Mouse (Mus musculus): ENCODE data around the gene Ugt1a7c. TPM values are rescaled to one million over a fixed set of nuclear protein-coding genes. Genes with fewer than 3 reads are reported as not detected.
A peak's percentile ranks its signal among the peaks of the same experiment; 100 is the strongest.

Ugt1a7c gene
- polyA plus RNA-seq, 1 experiment from 2014 or later, result 82.7 TPM

DNA sequence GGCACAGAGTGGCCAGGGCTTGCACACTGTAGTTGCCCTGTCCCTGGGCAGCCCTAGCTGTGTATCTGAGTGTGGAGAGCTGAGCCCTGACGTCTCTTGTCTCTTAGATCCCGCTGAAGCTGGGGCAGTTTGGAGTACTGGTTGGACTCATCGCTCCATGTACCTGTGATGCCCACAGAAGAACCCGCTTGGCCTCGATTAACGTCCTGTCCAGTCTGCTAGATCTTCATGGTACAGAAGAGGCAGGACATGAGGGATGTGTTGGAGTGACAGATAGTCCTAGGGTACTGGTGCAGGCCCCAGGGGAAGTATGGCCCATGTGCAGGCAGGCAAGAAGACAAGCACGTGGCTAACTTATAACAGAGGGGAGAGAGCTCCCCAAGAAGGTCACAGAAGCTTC, 154.7 kb downstream of the Ugt1a7c start:
- 76% methylated on average over 7 of the region's 7 CpGs for WGBS
- no peak overlapping the region for H3K27ac ChIP-seq (ENCODE audit: low read length)
- no peaks in the 10 kb centered on the region for H3K27me3 ChIP-seq (replicated peaks; ENCODE audit: control insufficient read depth, insufficient read depth, low read length)
- peaks cover 38% of the 10 kb centered on the region for H3K9me3 ChIP-seq (ENCODE audit: control insufficient read depth, low read length)
- H3K9ac ChIP-seq (ENCODE audit: low read depth, low read length), result no peak overlapping the region
- H3K4me3 ChIP-seq (ENCODE audit: low read length), result no peak overlapping the region
- H3K4me2 ChIP-seq (ENCODE audit: low read depth, low read length), result no peak overlapping the region
- ATAC-seq, result no peak
- no peaks in the 10 kb centered on the region for H3K4me1 ChIP-seq (ENCODE audit: control insufficient read depth, insufficient read depth, low read length)
- no peaks in the 10 kb centered on the region for H3K36me3 ChIP-seq (ENCODE audit: control insufficient read depth, insufficient read depth, low read length)

DNA sequence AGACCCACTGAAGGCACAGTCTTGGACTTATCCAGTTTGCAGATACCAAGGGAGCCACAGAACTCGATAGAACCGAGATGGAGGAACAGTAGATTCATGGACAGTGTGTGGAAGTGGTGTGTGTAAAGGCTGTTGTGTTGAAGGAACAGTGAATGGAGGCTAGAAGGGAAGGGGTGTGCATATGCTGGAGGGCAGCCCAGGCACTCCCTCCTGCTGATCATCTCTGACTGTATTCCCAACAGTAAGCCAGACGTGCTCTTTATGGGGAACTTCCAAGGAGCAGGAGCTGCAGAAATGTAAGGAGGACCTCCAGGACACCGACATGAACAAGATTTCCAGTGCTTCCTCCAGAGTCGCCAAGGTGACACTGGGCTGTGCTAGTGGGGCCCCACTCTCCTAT, 155.2 kb downstream of the Ugt1a7c start:
- H3K9me3 ChIP-seq (ENCODE audit: control insufficient read depth, low read length), result peaks cover 34% of the 10 kb centered on the region
- H3K4me2 ChIP-seq (ENCODE audit: low read depth, low read length), result no peak overlapping the region
- no peak overlapping the region for H3K27ac ChIP-seq (ENCODE audit: low read length)
- H3K9ac ChIP-seq (ENCODE audit: low read depth, low read length), result no peak overlapping the region
- no peaks in the 10 kb centered on the region for H3K36me3 ChIP-seq (ENCODE audit: control insufficient read depth, insufficient read depth, low read length)
- WGBS, result 79% methylated on average over 5 of the region's 5 CpGs
- H3K27me3 ChIP-seq (replicated peaks; ENCODE audit: control insufficient read depth, insufficient read depth, low read length), result no peaks in the 10 kb centered on the region
- H3K4me3 ChIP-seq (ENCODE audit: low read length), result no peak overlapping the region
- no peaks in the 10 kb centered on the region for H3K4me1 ChIP-seq (ENCODE audit: control insufficient read depth, insufficient read depth, low read length)
- ATAC-seq, result no peak

DNA sequence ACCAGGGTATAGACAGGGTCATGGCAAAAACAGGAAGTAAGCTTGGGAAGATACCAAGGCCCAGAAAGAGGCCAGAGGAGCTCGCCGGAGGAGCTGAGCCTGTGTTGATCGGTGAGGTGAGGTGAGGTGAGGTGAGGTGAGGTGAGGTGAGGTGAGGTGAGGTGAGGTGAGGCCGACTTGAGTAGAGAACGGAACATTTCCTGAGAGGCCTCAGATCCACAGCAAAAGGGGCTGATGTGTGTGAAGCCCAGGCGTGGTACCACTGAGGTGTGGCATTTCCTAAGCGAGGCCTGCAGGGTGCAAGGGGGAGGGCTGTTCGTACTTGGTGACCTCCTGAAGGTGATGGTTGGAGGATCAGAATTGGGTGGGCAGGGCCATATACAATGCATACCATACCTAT, 158.2 kb downstream of the Ugt1a7c start:
- Histone ChIP-seq H3K4me2 (ENCODE audit: low read depth, low read length) (no peak overlapping the region), H3K27ac (ENCODE audit: low read length) (no peak overlapping the region), H3K4me1 (ENCODE audit: control insufficient read depth, insufficient read depth, low read length) (no peaks in the 10 kb centered on the region), H3K9me3 (ENCODE audit: control insufficient read depth, low read length) (peaks cover 35% of the 10 kb centered on the region), H3K36me3 (ENCODE audit: control insufficient read depth, insufficient read depth, low read length) (no peaks in the 10 kb centered on the region), H3K27me3 (replicated peaks; ENCODE audit: control insufficient read depth, insufficient read depth, low read length) (no peaks in the 10 kb centered on the region), H3K4me3 (ENCODE audit: low read length) (no peak overlapping the region), H3K9ac (ENCODE audit: low read depth, low read length) (no peak overlapping the region)
- ATAC-seq, result peak; percentile 22
- WGBS, result 73% methylated on average over 8 of the region's 8 CpGs

DNA sequence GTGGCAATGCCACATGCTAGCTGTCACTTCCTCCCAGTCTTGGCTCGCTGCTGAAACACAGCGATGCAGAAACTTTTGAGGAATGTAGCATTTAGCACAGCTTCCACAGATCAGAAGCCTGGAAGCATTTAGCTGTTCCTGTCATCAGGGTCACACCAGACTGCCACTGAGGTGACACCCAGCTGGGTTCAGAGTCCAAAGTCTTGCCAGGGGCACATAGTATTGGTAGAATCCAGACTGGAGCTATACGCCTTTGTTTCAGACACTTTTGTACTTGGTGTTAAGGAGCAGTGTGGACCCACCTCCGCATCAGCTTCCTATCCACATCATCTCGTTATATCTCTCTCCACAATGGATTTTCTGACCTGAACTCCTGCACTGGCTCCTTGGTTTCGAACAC, 158.7 kb downstream of the Ugt1a7c start:
- no peak overlapping the region for H3K4me2 ChIP-seq (ENCODE audit: low read depth, low read length)
- H3K4me3 ChIP-seq (ENCODE audit: low read length), result no peak overlapping the region
- ATAC-seq, result peak; percentile 52
- no peak overlapping the region for H3K9ac ChIP-seq (ENCODE audit: low read depth, low read length)
- peaks cover 34% of the 10 kb centered on the region for H3K9me3 ChIP-seq (ENCODE audit: control insufficient read depth, low read length)
- H3K27ac ChIP-seq (ENCODE audit: low read length), result no peak overlapping the region
- H3K27me3 ChIP-seq (replicated peaks; ENCODE audit: control insufficient read depth, insufficient read depth, low read length), result no peaks in the 10 kb centered on the region
- no peaks in the 10 kb centered on the region for H3K4me1 ChIP-seq (ENCODE audit: control insufficient read depth, insufficient read depth, low read length)
- WGBS, result 71% methylated on average over 6 of the region's 6 CpGs
- no peaks in the 10 kb centered on the region for H3K36me3 ChIP-seq (ENCODE audit: control insufficient read depth, insufficient read depth, low read length)

DNA sequence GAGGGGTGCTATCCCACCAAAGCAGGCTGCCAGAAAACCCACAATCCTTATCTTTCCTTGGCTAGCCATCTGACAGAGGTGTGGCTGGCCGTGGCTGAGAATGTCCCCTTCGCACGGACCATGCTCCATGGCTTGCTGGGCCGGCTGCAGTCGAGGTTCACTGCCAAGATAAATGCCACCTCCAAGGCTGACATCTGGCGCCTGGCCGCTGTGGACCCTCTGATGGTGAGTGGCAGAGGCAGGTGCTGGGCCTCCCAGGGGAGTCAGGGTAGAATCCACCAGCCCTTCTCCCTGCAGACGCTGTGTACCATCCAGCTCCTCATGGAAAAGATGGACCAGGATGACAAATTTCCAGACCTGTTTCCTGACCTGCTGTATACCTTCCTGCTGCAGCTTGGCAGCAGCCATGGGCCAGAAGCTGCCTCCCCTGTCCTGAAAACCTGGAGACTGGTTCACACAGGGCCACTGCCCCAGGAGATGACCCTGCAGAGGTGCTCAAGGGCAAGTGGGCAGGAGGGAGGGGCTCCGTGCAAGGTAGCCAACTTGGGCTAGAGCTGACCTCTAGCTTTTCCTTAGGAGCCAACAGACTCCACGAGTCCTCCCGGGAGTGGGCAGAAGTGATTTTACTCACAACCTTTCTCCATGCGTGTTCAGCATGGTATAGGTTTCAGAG, 160.1 kb downstream of the Ugt1a7c start:
- ATAC-seq, result no peak
- Histone ChIP-seq H3K4me2 (ENCODE audit: low read depth, low read length) (no peak overlapping the region), H3K27ac (ENCODE audit: low read length) (no peak overlapping the region), H3K4me3 (ENCODE audit: low read length) (no peak overlapping the region), H3K4me1 (ENCODE audit: control insufficient read depth, insufficient read depth, low read length) (0 out of 2 replicates have a peak, but pooled peaks cover 2% of the 10 kb centered on the region), H3K27me3 (replicated peaks; ENCODE audit: control insufficient read depth, insufficient read depth, low read length) (no peaks in the 10 kb centered on the region), H3K36me3 (ENCODE audit: control insufficient read depth, insufficient read depth, low read length) (no peaks in the 10 kb centered on the region), H3K9me3 (ENCODE audit: control insufficient read depth, low read length) (peaks cover 21% of the 10 kb centered on the region), H3K9ac (ENCODE audit: low read depth, low read length) (no peak overlapping the region)
- 86% methylated on average over 12 of the region's 12 CpGs for WGBS

DNA sequence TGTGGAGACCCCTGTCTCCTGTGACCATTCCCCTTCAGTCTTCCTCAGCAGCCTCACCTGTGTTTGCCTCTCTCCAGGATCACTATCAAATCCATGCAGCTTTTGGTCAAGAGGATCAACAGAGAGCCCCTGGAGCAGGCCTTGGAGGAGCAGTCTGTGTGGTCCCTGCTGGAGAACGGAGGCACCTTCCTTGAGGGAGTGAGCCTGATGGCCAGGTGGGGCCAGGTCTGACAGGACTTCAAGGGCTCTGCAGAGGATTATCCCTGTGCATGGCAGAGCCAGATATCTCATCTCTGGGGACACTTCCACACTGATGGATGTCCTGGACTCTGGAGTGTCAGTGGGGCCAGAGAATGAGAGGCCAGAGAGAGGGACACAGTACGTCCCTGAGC, 160.6 kb downstream of the Ugt1a7c start:
- Histone ChIP-seq H3K36me3 (ENCODE audit: control insufficient read depth, insufficient read depth, low read length) (peaks cover under 1% of the 10 kb centered on the region; the same call in 1 of the 2 replicates), H3K9ac (ENCODE audit: low read depth, low read length) (no peak overlapping the region), H3K4me1 (ENCODE audit: control insufficient read depth, insufficient read depth, low read length) (0 out of 2 replicates have a peak, but pooled peaks cover 5% of the 10 kb centered on the region), H3K4me2 (ENCODE audit: low read depth, low read length) (no peak overlapping the region), H3K4me3 (ENCODE audit: low read length) (no peak overlapping the region), H3K27me3 (replicated peaks; ENCODE audit: control insufficient read depth, insufficient read depth, low read length) (no peaks in the 10 kb centered on the region), H3K27ac (ENCODE audit: low read length) (no peak overlapping the region), H3K9me3 (ENCODE audit: control insufficient read depth, low read length) (peaks cover 16% of the 10 kb centered on the region; the same call in 1 of the 2 replicates)
- ATAC-seq, result no peak
- WGBS, result 58% methylated on average over 2 of the region's 2 CpGs

DNA sequence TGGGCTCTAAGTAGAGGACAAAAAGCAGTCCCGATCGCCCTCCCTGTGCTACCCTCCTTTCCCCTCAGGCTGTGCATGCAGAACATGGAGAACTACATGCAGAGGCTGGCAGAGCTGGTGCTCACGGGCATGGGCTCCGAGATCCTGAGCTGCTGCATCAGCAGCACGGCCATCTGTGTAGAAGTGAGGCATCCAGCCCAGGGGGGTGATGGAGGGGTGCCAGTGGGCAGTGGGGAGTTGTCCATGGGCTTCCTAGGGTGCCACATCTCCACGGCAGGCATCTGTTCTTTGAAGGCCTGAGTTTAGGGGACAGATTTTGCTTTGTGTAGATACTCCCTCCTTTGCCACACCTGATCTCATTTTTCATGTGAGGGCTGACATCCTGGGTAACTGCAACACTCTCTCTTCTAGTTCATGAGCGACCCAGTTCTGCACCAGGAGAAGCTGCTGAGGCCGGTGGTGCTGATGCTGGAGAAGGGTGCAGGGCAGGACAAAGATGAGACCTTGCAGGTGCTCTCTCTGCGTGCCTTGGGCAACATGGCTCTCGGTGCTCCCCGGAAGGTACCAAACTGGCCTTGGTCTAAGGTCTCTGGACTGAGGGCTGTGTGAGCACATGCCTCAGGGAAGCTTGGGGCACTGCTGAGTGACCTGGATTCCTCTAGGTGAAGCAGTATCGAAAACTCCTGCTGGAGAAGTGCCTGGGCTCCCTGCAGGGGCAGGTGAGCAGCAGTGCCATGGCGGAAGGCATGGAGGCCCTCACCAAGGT, 161.3 kb downstream of the Ugt1a7c start:
- WGBS, result 79% methylated on average over 13 of the region's 13 CpGs

DNA sequence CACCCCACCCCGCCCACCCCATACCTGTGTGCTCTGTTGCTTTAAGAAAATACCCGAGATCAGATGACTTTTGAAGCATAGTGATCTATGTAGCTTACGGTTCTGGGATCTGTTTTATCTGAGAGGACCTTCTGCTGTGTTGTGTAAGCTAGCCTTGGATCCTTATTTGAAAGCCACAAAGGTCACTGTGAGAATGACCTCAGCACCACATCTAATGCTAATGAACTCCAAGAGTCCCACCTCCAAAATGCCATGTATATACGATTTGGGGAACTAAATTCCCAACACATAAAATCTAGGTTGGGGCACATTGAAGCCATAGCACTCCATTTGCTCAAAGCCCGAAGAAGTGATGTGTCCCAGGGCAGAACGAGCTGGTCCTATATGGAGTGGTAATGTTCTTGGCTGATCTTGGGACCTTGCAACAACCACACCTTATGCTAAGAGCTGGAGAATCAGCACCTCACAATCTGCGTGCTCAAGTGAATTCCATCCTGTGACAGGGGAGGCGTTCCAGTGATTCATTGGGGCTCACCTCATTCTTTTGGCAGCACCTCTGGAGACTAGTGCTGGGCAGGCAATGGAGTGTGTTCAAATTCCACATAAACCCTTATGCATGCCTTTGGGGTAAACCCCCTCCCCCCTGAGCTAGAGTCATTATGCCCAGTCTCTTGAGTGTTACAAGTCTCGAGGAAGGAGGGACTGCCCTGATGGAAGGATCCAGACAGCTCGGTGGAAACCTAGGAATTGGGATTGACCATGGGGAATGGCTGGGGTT, 162.2 kb downstream of the Ugt1a7c start:
- no peak for ATAC-seq
- Histone ChIP-seq H3K4me2 (ENCODE audit: low read depth, low read length) (no peak overlapping the region), H3K36me3 (ENCODE audit: control insufficient read depth, insufficient read depth, low read length) (peaks cover 15% of the 10 kb centered on the region), H3K27me3 (replicated peaks; ENCODE audit: control insufficient read depth, insufficient read depth, low read length) (no peaks in the 10 kb centered on the region), H3K27ac (ENCODE audit: low read length) (no peak overlapping the region), H3K9me3 (ENCODE audit: control insufficient read depth, low read length) (peaks cover 10% of the 10 kb centered on the region; the same call in 1 of the 2 replicates), H3K4me1 (ENCODE audit: control insufficient read depth, insufficient read depth, low read length) (0 out of 2 replicates have a peak, but pooled peaks cover 5% of the 10 kb centered on the region), H3K4me3 (ENCODE audit: low read length) (no peak overlapping the region), H3K9ac (ENCODE audit: low read depth, low read length) (no peak overlapping the region)
- WGBS, result 77% methylated on average over 10 of the region's 10 CpGs

More for the DNA sequence above, 161.3 kb downstream of the Ugt1a7c start:
- 0 out of 2 replicates have a peak, but pooled peaks cover 5% of the 10 kb centered on the region for H3K4me1 ChIP-seq (ENCODE audit: control insufficient read depth, insufficient read depth, low read length)
- H3K9ac ChIP-seq (ENCODE audit: low read depth, low read length), result no peak overlapping the region
- peaks cover 10% of the 10 kb centered on the region; the same call in 1 of the 2 replicates for H3K9me3 ChIP-seq (ENCODE audit: control insufficient read depth, low read length)
- H3K27ac ChIP-seq (ENCODE audit: low read length), result no peak overlapping the region
- no peak overlapping the region for H3K4me3 ChIP-seq (ENCODE audit: low read length)
- no peak overlapping the region for H3K4me2 ChIP-seq (ENCODE audit: low read depth, low read length)
- peaks cover 6% of the 10 kb centered on the region for H3K36me3 ChIP-seq (ENCODE audit: control insufficient read depth, insufficient read depth, low read length)
- ATAC-seq, result no peak
- H3K27me3 ChIP-seq (replicated peaks; ENCODE audit: control insufficient read depth, insufficient read depth, low read length), result no peaks in the 10 kb centered on the region

DNA sequence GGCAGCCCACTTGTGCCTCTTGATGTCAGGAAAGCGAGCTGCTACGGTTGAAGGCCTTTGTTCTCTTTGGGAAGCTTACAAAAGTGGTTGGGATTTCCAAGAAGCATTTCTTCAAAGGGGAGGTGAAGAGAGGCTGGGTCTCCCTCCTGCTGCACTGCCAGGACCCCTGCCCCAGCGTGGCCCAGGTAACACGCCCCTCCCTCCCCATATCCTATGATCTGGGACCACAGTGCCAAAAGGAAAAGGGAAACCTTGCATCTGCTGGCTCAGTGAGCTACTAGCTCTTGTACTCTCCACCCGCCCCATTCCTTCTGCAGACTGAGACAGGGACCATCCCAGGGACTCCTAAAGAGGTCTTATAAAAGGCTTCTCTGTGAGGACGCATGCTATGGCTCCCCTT, 162.8 kb downstream of the Ugt1a7c start:
- no peak for ATAC-seq
- no peak overlapping the region for H3K9ac ChIP-seq (ENCODE audit: low read depth, low read length)
- no peak overlapping the region for H3K4me3 ChIP-seq (ENCODE audit: low read length)
- H3K9me3 ChIP-seq (ENCODE audit: control insufficient read depth, low read length), result peaks cover 10% of the 10 kb centered on the region; the same call in 1 of the 2 replicates
- peaks cover 20% of the 10 kb centered on the region for H3K36me3 ChIP-seq (ENCODE audit: control insufficient read depth, insufficient read depth, low read length)
- WGBS, result 82% methylated on average over 6 of the region's 6 CpGs
- H3K27ac ChIP-seq (ENCODE audit: low read length), result no peak overlapping the region
- H3K4me2 ChIP-seq (ENCODE audit: low read depth, low read length), result no peak overlapping the region
- no peaks in the 10 kb centered on the region for H3K27me3 ChIP-seq (replicated peaks; ENCODE audit: control insufficient read depth, insufficient read depth, low read length)
- H3K4me1 ChIP-seq (ENCODE audit: control insufficient read depth, insufficient read depth, low read length), result 0 out of 2 replicates have a peak, but pooled peaks cover 10% of the 10 kb centered on the region

Data from intestine, embryonic 16.5 days (tissue).